Mouse (Mus musculus) lung, embryonic 14.5 days (tissue): ENCODE data around the gene Cluh. TPM values are rescaled to one million over a fixed set of nuclear protein-coding genes. Genes with fewer than 3 reads are reported as not detected.

Source experiments
- ATAC-seq: fragments of 200-750 bp; cut with Nextera tagmentation; 2 replicates; pipeline ENCODE4 v1.8.0; 2017; ENCODE audit warnings: mild to moderate bottlenecking, moderate TSS enrichment, moderate library complexity; ENCODE audit not compliant: insufficient read depth
- DNase-seq: peaks from one replicate; pipeline ENCODE4 v3.0.0-alpha.2; 2015
- H3K27ac ChIP-seq: fragments of 300-500 bp; sonication (generic); 2 replicates; pipeline ENCODE4 v1.5.1; 2014; ENCODE audit warnings: low read depth, mild to moderate bottlenecking, moderate library complexity
- H3K27me3 ChIP-seq: fragments of 300-500 bp; sonication (generic); 2 replicates; pipeline ENCODE4 v1.6.1; 2014; ENCODE audit warnings: low read length, control low read depth; ENCODE audit not compliant: insufficient read depth
- H3K36me3 ChIP-seq: fragments of 300-500 bp; sonication (generic); 2 replicates; pipeline ENCODE4 v1.6.1; 2014; ENCODE audit warnings: control low read depth; ENCODE audit not compliant: insufficient read depth
- H3K4me1 ChIP-seq: fragments of 300-500 bp; sonication (generic); 2 replicates; pipeline ENCODE4 v1.6.1; 2014; ENCODE audit warnings: antibody characterized with exemption, control low read depth; ENCODE audit not compliant: insufficient read depth
- H3K4me2 ChIP-seq: fragments of 300-500 bp; sonication (generic); 2 replicates; pipeline ENCODE4 v1.6.1; 2014; ENCODE audit warnings: mild to moderate bottlenecking
- H3K4me3 ChIP-seq: fragments of 300-500 bp; sonication (generic); 2 replicates; pipeline ENCODE4 v1.5.1; 2014; ENCODE audit warnings: low read depth, low read length
- H3K9ac ChIP-seq: fragments of 300-500 bp; sonication (generic); 2 replicates; pipeline ENCODE4 v1.6.1; 2014
- H3K9me3 ChIP-seq: fragments of 300-500 bp; sonication (generic); 2 replicates; pipeline ENCODE4 v1.6.1; 2016; ENCODE audit warnings: low read depth, low read length, control low read depth
- CTCF ChIP-seq: IDR thresholded peaks from 2 replicates; pipeline ENCODE4 v1.5.1; 2016; ENCODE audit warnings: antibody characterized with exemption, low read depth
- WGBS: fragments of 180-500 bp; shearing (Covaris S2); extraction: QIAGEN DNeasy Blood & Tissue Kit; methylation state at CpG from one replicate; pipeline ENCODE4 v1.1.7; 2014; 5-methylcytosine and 5-hydroxymethylcytosine counted together
- polyA plus RNA-seq: library from polyadenylated mRNA; unstranded; fragments of >200 nt; fragmentation: Nextera tagmentation; extraction: Ambion mirVana; gene quantifications from 2 replicates; pipeline ENCODE4 v1.2.1, GENCODE M21; 2014

Gene Cluh
- polyA plus RNA-seq, 1 experiment from 2014 or later = 23.8 TPM

DNA sequence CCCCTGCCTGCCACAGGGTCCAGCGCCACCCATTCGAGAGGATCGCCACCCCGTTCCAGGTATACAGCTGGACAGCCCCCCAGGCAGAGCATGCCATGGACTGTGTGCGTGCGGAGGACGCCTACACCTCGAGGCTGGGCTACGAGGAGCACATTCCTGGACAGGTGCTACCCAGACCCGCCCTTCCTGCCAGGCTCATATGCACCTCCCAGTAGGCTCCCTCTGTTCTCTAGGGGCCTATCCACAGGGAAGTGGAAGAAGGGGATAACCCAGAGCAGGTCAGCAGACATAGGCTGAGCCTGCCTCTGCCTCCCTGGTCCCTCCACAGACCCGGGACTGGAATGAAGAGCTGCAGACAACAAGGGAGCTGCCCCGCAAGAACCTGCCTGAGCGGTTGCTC lies 11.0 kb downstream of the Cluh start:
- Histone ChIP-seq H3K36me3 (peaks cover 92% of the 10 kb centered on the region), H3K9ac (no peak overlapping the region), H3K4me1 (no peaks in the 10 kb centered on the region), H3K4me3 (no peak overlapping the region), H3K9me3 (no peaks in the 10 kb centered on the region), H3K4me2 (no peak overlapping the region), H3K27ac (no peak overlapping the region), H3K27me3 (no peaks in the 10 kb centered on the region)
- 96% methylated on average over 13 of the region's 13 CpGs for WGBS
- no peak for ATAC-seq
- TF ChIP-seq CTCF = no peak
- no peak for DNase-seq

DNA sequence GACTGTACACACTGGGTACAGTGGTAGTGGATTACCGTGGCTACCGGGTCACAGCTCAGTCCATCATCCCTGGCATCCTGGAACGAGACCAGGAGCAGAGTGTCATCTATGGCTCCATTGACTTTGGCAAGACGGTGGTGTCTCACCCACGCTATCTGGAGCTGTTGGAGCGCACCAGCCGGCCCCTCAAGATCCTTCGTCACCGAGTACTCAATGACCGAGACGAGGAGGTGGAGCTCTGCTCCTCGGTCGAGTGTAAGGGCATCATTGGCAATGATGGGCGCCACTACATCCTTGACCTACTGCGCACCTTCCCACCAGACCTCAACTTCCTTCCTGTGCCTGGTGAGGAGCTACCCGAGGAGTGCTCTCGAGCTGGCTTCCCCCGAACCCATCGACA lies 12.3 kb downstream of the Cluh start:
- 91% methylated on average over 19 of the region's 19 CpGs for WGBS
- H3K4me1 ChIP-seq = no peaks in the 10 kb centered on the region
- H3K27ac ChIP-seq = no peak overlapping the region
- no peak overlapping the region for H3K4me3 ChIP-seq
- DNase-seq (no peak), ATAC-seq (no peak)
- TF ChIP-seq CTCF = no peak
- H3K36me3 ChIP-seq = peaks cover 100% of the 10 kb centered on the region
- no peaks in the 10 kb centered on the region for H3K9me3 ChIP-seq
- H3K27me3 ChIP-seq = no peaks in the 10 kb centered on the region
- no peak overlapping the region for H3K9ac ChIP-seq
- H3K4me2 ChIP-seq = no peak overlapping the region

DNA sequence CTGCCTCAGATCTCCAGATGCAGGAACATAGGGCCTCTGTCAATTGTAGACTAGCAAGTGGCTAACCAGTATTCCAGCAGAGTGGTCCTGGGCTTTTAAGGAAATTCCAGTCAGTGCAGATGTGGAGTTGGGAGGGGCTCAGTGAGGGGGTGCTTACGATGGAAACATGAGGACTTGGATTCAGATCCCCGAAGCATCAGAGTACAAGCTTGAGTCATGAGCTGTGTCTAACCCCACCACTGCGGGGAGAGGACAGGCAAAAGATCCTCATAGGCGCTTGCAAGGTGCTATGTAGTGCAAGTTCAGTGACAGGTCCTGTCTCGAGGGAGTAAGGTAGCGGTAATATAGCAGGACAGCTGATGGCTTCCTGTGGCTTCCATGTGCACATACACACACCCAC lies 12.9 kb downstream of the Cluh start:
- DNase-seq (no peak), ATAC-seq (no peak)
- 90% methylated on average over 6 of the region's 6 CpGs for whole genome bisulfite sequencing
- Histone ChIP-seq H3K27me3 (no peaks in the 10 kb centered on the region), H3K36me3 (peaks cover 100% of the 10 kb centered on the region), H3K27ac (no peak overlapping the region), H3K9ac (no peak overlapping the region), H3K4me2 (no peak overlapping the region), H3K4me1 (no peaks in the 10 kb centered on the region), H3K4me3 (no peak overlapping the region), H3K9me3 (no peaks in the 10 kb centered on the region)
- no peak for TF ChIP-seq CTCF

DNA sequence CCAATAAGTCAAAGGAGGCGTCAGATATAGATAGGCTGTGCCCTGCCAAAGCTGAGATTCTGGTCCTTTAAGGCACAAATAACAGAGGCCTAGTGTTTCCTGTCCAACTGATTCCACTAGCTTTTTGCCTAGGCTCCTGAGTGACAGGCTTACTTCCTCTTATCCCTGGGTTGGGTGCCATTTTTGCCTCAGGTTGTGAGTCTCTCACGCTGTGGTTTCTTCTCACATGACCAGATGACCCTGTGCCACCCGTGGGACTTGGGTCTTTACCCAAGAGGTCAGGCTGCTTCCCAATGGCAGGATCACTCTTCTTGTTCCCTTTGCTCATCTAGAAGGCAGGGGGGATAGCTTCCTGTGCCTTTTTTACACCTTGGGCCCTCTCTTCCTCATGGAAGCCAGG lies 15.0 kb downstream of the Cluh start:
- Histone ChIP-seq H3K27ac (no peak overlapping the region), H3K4me2 (no peak overlapping the region), H3K36me3 (peaks cover 97% of the 10 kb centered on the region), H3K9me3 (no peaks in the 10 kb centered on the region), H3K4me3 (no peak overlapping the region), H3K4me1 (no peaks in the 10 kb centered on the region), H3K9ac (no peak overlapping the region), H3K27me3 (no peaks in the 10 kb centered on the region)
- TF ChIP-seq CTCF = no peak
- WGBS = 87% methylated on average over 3 of the region's 3 CpGs
- ATAC-seq (no peak), DNase-seq (no peak)

DNA sequence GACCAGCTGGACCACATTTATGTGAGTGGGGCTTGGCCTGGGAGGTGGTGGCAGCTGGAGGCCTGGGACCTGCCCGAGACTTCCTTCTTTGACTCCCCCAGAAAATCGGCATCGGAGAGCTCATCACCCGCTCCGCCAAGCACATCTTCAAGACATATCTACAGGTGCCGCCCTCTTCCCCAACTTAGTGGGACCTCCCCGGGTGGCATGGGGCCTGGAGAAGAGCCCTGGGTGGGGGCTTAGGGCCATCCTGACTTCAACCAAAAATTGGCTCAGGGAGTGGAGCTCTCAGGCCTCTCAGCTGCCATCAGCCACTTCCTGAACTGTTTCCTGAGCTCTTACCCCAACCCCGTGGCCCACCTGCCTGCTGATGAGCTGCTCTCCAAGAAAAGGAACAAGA lies 15.6 kb downstream of the Cluh start:
- H3K9me3 ChIP-seq = no peaks in the 10 kb centered on the region
- no peaks in the 10 kb centered on the region for H3K27me3 ChIP-seq
- H3K4me3 ChIP-seq = no peak overlapping the region
- no peak overlapping the region for H3K27ac ChIP-seq
- no peak for TF ChIP-seq CTCF
- no peaks in the 10 kb centered on the region for H3K4me1 ChIP-seq
- ATAC-seq (no peak), DNase-seq (no peak)
- H3K9ac ChIP-seq = no peak overlapping the region
- no peak overlapping the region for H3K4me2 ChIP-seq
- peaks cover 97% of the 10 kb centered on the region for H3K36me3 ChIP-seq
- WGBS = 88% methylated on average over 8 of the region's 8 CpGs

DNA sequence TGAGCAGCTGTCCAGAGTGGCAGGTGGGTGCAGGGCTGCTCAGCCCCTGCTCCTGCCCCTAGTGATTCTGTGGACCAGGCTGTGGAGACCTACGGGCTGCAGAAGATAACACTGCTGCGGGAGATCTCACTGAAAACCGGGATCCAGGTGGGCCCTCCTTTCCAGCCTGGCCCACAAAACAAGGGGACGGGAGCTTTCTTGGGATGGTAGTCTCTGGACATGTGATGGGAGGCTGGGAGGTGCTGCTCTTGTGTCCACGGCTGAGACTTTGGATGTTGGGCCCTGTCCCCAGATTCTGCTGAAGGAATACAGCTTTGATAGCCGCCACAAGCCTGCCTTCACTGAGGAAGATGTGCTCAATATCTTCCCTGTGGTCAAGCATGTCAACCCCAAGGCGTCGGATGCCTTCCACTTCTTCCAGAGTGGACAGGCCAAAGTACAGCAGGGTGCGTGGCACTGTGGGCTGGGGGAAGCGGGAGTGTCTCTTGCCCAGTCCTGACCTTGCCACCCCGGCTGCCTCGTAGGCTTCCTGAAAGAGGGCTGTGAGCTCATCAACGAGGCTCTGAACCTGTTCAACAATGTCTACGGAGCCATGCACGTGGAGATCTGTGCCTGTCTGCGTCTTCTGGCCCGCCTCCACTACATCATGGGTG lies 16.5 kb downstream of the Cluh start:
- Histone ChIP-seq H3K4me1 (no peaks in the 10 kb centered on the region), H3K9ac (no peak overlapping the region), H3K4me2 (no peak overlapping the region), H3K27ac (no peak overlapping the region), H3K9me3 (no peaks in the 10 kb centered on the region), H3K4me3 (no peak overlapping the region), H3K36me3 (peaks cover 92% of the 10 kb centered on the region), H3K27me3 (no peaks in the 10 kb centered on the region)
- no peak for TF ChIP-seq CTCF
- ATAC-seq (no peak), DNase-seq (no peak)
- 90% methylated on average over 17 of the region's 17 CpGs for WGBS

DNA sequence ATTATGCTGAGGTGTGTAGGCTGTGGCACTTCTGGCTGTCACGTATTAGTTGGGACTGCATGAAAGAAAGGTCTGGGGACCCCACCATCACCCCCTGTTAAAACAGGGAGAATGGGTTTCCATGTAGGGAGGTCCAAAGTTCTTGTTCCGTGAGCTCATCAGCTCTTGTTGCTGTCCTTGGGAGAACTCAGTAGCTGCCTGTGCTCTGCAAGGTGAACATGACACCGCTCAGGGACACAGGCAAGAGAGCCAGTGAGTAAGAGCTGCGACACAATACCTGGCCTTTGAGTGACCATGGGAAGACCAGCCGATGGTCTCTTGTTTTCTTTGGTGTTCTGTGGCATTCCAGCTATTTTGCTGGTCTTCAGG lies 17.0 kb downstream of the Cluh start:
- Histone ChIP-seq H3K4me1 (no peaks in the 10 kb centered on the region), H3K36me3 (peaks cover 87% of the 10 kb centered on the region), H3K27ac (no peak overlapping the region), H3K27me3 (no peaks in the 10 kb centered on the region), H3K9ac (no peak overlapping the region), H3K9me3 (no peaks in the 10 kb centered on the region), H3K4me2 (no peak overlapping the region), H3K4me3 (no peak overlapping the region)
- WGBS = 83% methylated on average over 5 of the region's 5 CpGs
- no peak for TF ChIP-seq CTCF
- ATAC-seq = no peak
- no peak for DNase-seq
